Comparison of ENCODE assay signal across 8 mouse cellular contexts in genomic region chr10:127669170-127669569, GRCm38 (mm10). TPM values are rescaled to one million over a fixed set of nuclear protein-coding genes. Genes with fewer than 3 reads are reported as not detected.
DNase-seq lines count a peak whose midpoint lies in the region; ATAC-seq and TF ChIP-seq lines count a peak whose summit lies in the region.

No protein-coding gene starts in this region.

- peaks cover 22% of the 10 kb centered on the region for H3K79me3 ChIP-seq in C2C12 (ENCODE audit: low read depth)

- TF ChIP-seq CTCF in C2C12 (IDR thresholded peaks at IDR 0.05; ENCODE audit: control insufficient read depth, insufficient read depth, insufficient read length), result no peak
- no peak for TF ChIP-seq CTCF in hindbrain, postnatal 0 days (IDR thresholded peaks at IDR 0.05; ENCODE audit: low read depth)

- peak overlapping the region; percentile 3 for H3ac ChIP-seq in C2C12 (ENCODE audit: control insufficient read depth, insufficient read length, low read depth)

- no peak overlapping the region for H3K9ac ChIP-seq in hindbrain, embryonic 16.5 days (ENCODE audit: low read depth, low read length)
- H3K9ac ChIP-seq in hindbrain, postnatal 0 days (replicated peaks; ENCODE audit: low read length), result no peak overlapping the region

- H3K27ac ChIP-seq in hindbrain, embryonic 10.5 days, result peak overlapping the region; percentile 90
- no peak overlapping the region for H3K27ac ChIP-seq in hindbrain, embryonic 16.5 days (ENCODE audit: low read depth, low read length)
- no peak overlapping the region; the same call in 1 of the 2 replicates for H3K27ac ChIP-seq in hindbrain, postnatal 0 days

- 18% methylated on average over 7 of the region's 7 CpGs for WGBS in hindbrain, embryonic 10.5 days
- 18% methylated on average over 7 of the region's 7 CpGs for WGBS in hindbrain, embryonic 16.5 days
- 23% methylated on average over 7 of the region's 7 CpGs for WGBS in hindbrain, postnatal 0 days

- peak; percentile 12 for DNase-seq in hindbrain, embryonic 10.5 days (ENCODE audit: low spot score)
- peak; percentile 56 to 62 for DNase-seq in cerebellum, postnatal 25 days
- DNase-seq in hindbrain, postnatal 0 days (ENCODE audit: low spot score), result no peak
- DNase-seq in lung, postnatal 36 days, result peak; percentile 36
- DNase-seq in spleen, postnatal 14 days (ENCODE audit: low spot score in 2 of 2), result no peak
- no peak for DNase-seq in gastrocnemius, adult 18-20 months (ENCODE audit: low spot score)

- H3K4me1 ChIP-seq in hindbrain, embryonic 10.5 days (replicated peaks), result peaks cover 53% of the 10 kb centered on the region
- H3K4me1 ChIP-seq in hindbrain, embryonic 16.5 days (ENCODE audit: control insufficient read depth, insufficient read depth, low read depth, low read length), result peaks cover 15% of the 10 kb centered on the region; the same call in 1 of the 2 replicates
- H3K4me1 ChIP-seq in hindbrain, postnatal 0 days (ENCODE audit: insufficient read depth, low read length), result peaks cover 9% of the 10 kb centered on the region

- no peak for ATAC-seq in hindbrain, embryonic 16.5 days
- ATAC-seq in hindbrain, postnatal 0 days, result no peak

- H3K27me3 ChIP-seq in hindbrain, embryonic 10.5 days (ENCODE audit: insufficient read depth, poor library complexity, severe bottlenecking), result peaks cover 57% of the 10 kb centered on the region
- H3K27me3 ChIP-seq in hindbrain, embryonic 16.5 days (replicated peaks; ENCODE audit: control insufficient read depth, insufficient read depth, low read length), result peaks cover 19% of the 10 kb centered on the region
- H3K27me3 ChIP-seq in C2C12 (ENCODE audit: control insufficient read depth, insufficient read depth, insufficient read length), result no peaks in the 10 kb centered on the region
- H3K27me3 ChIP-seq in hindbrain, postnatal 0 days (ENCODE audit: insufficient read depth, low read length), result peaks cover 11% of the 10 kb centered on the region

- no peaks in the 10 kb centered on the region for H3K9me3 ChIP-seq in hindbrain, embryonic 10.5 days
- no peaks in the 10 kb centered on the region for H3K9me3 ChIP-seq in hindbrain, embryonic 16.5 days (ENCODE audit: control insufficient read depth, low read length)
- H3K9me3 ChIP-seq in hindbrain, postnatal 0 days (ENCODE audit: low read length), result no peaks in the 10 kb centered on the region

- H3K4me3 ChIP-seq in hindbrain, embryonic 10.5 days, result no peak overlapping the region
- H3K4me3 ChIP-seq in hindbrain, embryonic 16.5 days (ENCODE audit: low read length), result no peak overlapping the region
- peak overlapping the region; percentile 47 for H3K4me3 ChIP-seq in C2C12 (ENCODE audit: insufficient read depth, poor library complexity, severe bottlenecking)
- no peak overlapping the region for H3K4me3 ChIP-seq in hindbrain, postnatal 0 days (ENCODE audit: low read length)

- H3K36me3 ChIP-seq in hindbrain, embryonic 10.5 days, result 0 out of 2 replicates have a peak, but pooled peaks cover 4% of the 10 kb centered on the region
- no peaks in the 10 kb centered on the region for H3K36me3 ChIP-seq in hindbrain, embryonic 16.5 days (ENCODE audit: control insufficient read depth, insufficient read depth, low read length)
- peaks cover 14% of the 10 kb centered on the region for H3K36me3 ChIP-seq in C2C12 (ENCODE audit: control insufficient read depth, insufficient read depth)
- H3K36me3 ChIP-seq in hindbrain, postnatal 0 days (ENCODE audit: insufficient read depth, low read length), result no peaks in the 10 kb centered on the region

- peaks cover 23% of the 10 kb centered on the region for H3K79me2 ChIP-seq in C2C12 (ENCODE audit: control insufficient read depth, insufficient read depth)

- H3K4me2 ChIP-seq in hindbrain, embryonic 16.5 days (ENCODE audit: low read length), result no peak overlapping the region
- peak overlapping the region; percentile 90; the same call in 1 of the 2 replicates for H3K4me2 ChIP-seq in hindbrain, postnatal 0 days (ENCODE audit: low read depth, low read length)

TF ChIP-seq in C2C12, 6 proteins besides CTCF, POLR2A, EP300 and RAD21:
- no peak for TF ChIP-seq FOSL1 (IDR thresholded peaks at IDR 0.05; ENCODE audit: insufficient read depth, low read length, poor library complexity, severe bottlenecking)
- TF ChIP-seq CEBPB (IDR thresholded peaks at IDR 0.05; ENCODE audit: low read depth), result no peak
- TF ChIP-seq USF1 (IDR thresholded peaks at IDR 0.05; ENCODE audit: low read depth), result no peak

RNA-seq across cellular contexts. Expression of gene Nab2, which starts 0.8 kb away (rescaled TPM):
- 6.6 and 6.8 TPM in 2 replicates for polyA plus RNA-seq in hindbrain, embryonic 10.5 days (2016; fragmentation: Nextera tagmentation; extraction: Ambion mirVana)
- polyA plus RNA-seq in hindbrain, embryonic 16.5 days (2015; fragmentation: Nextera tagmentation; extraction: Ambion mirVana), result 2.2 and 3.2 TPM in 2 replicates
- polyA plus RNA-seq in C2C12 (2012; fragmentation: generic; extraction: Trizol), result 108 TPM
- total RNA-seq in hindbrain, postnatal 0 days (2014; rRNA removed), result 3.5 and 4.1 TPM in 2 replicates
- 1.1 and 1.6 TPM in 2 replicates for polyA plus RNA-seq in hindbrain, postnatal 0 days (2015; fragmentation: Nextera tagmentation; extraction: Ambion mirVana)
- 1 to 10 TPM; 3.4 to 3.5 TPM for total RNA-seq in gastrocnemius, adult 18-20 months (2021)

RNA-seq across cellular contexts. Expression of gene Nemp1, which starts 2.5 kb away (rescaled TPM):
- 7.7 and 10.2 TPM in 2 replicates for polyA plus RNA-seq in hindbrain, embryonic 10.5 days (2016; fragmentation: Nextera tagmentation; extraction: Ambion mirVana)
- polyA plus RNA-seq in hindbrain, embryonic 16.5 days (2015; fragmentation: Nextera tagmentation; extraction: Ambion mirVana), result 2.9 and 3.9 TPM in 2 replicates
- 6.8 TPM for polyA plus RNA-seq in C2C12 (2012; fragmentation: generic; extraction: Trizol)
- total RNA-seq in hindbrain, postnatal 0 days (2014; rRNA removed), result 2.8 and 4.1 TPM in 2 replicates
- polyA plus RNA-seq in hindbrain, postnatal 0 days (2015; fragmentation: Nextera tagmentation; extraction: Ambion mirVana), result 2.2 and 3.0 TPM in 2 replicates
- total RNA-seq in gastrocnemius, adult 18-20 months (2021), result 1 to 10 TPM; 2.5 to 2.7 TPM

RNA-seq across cellular contexts. Expression of gene Stat6, which starts 26.4 kb away (rescaled TPM):
- polyA plus RNA-seq in hindbrain, embryonic 10.5 days (2016; fragmentation: Nextera tagmentation; extraction: Ambion mirVana), result 8.9 and 9.5 TPM in 2 replicates
- 6.0 and 8.0 TPM in 2 replicates for polyA plus RNA-seq in hindbrain, embryonic 16.5 days (2015; fragmentation: Nextera tagmentation; extraction: Ambion mirVana)
- polyA plus RNA-seq in C2C12 (2012; fragmentation: generic; extraction: Trizol), result 0.26 TPM
- 5.3 and 9.5 TPM in 2 replicates for total RNA-seq in hindbrain, postnatal 0 days (2014; rRNA removed)
- 4.7 and 5.3 TPM in 2 replicates for polyA plus RNA-seq in hindbrain, postnatal 0 days (2015; fragmentation: Nextera tagmentation; extraction: Ambion mirVana)
- 10 to 100 TPM; 16.0 to 17.9 TPM for total RNA-seq in gastrocnemius, adult 18-20 months (2021)

RNA-seq across cellular contexts. Expression of gene Myo1a, which starts 35.8 kb away (rescaled TPM):
- polyA plus RNA-seq in hindbrain, embryonic 10.5 days (2016; fragmentation: Nextera tagmentation; extraction: Ambion mirVana), result 0.37 and 0.51 TPM in 2 replicates
- polyA plus RNA-seq in hindbrain, embryonic 16.5 days (2015; fragmentation: Nextera tagmentation; extraction: Ambion mirVana), result 0.52 and 0.73 TPM in 2 replicates
- 0.16 TPM for polyA plus RNA-seq in C2C12 (2012; fragmentation: generic; extraction: Trizol)
- 0.21 and 0.36 TPM in 2 replicates for total RNA-seq in hindbrain, postnatal 0 days (2014; rRNA removed)
- 0.50 and 0.53 TPM in 2 replicates for polyA plus RNA-seq in hindbrain, postnatal 0 days (2015; fragmentation: Nextera tagmentation; extraction: Ambion mirVana)
- total RNA-seq in gastrocnemius, adult 18-20 months (2021), result not detected

RNA-seq across cellular contexts. Expression of gene Lrp1, which starts 48.2 kb away (rescaled TPM):
- polyA plus RNA-seq in hindbrain, embryonic 10.5 days (2016; fragmentation: Nextera tagmentation; extraction: Ambion mirVana), result 55.7 and 71.7 TPM in 2 replicates
- polyA plus RNA-seq in hindbrain, embryonic 16.5 days (2015; fragmentation: Nextera tagmentation; extraction: Ambion mirVana), result 109 and 125 TPM in 2 replicates
- 190 TPM for polyA plus RNA-seq in C2C12 (2012; fragmentation: generic; extraction: Trizol)
- total RNA-seq in hindbrain, postnatal 0 days (2014; rRNA removed), result 245 TPM in 2 replicates
- polyA plus RNA-seq in hindbrain, postnatal 0 days (2015; fragmentation: Nextera tagmentation; extraction: Ambion mirVana), result 73.7 and 75.5 TPM in 2 replicates
- 10 to 100 TPM; 40.8 to 43.4 TPM for total RNA-seq in gastrocnemius, adult 18-20 months (2021)

Comparison
In these comparisons a context has a peak if more than half of its experiments do, and no peak if none do; other contexts are left out.
1. DNase-seq: peak in hindbrain, embryonic 10.5 days (single experiment), cerebellum, postnatal 25 days (2 of 2) and lung, postnatal 36 days (single experiment); none in hindbrain, postnatal 0 days (single experiment), spleen, postnatal 14 days (0 of 2) and gastrocnemius, adult 18-20 months (single experiment).
2. RNA of gene Nab2, which starts 0.8 kb away (polyA plus RNA-seq): 108 TPM in C2C12 (single experiment); 6.6 to 6.8 TPM in hindbrain, embryonic 10.5 days, 2.2 to 3.2 TPM in hindbrain, embryonic 16.5 days and 1.1 to 1.6 TPM in hindbrain, postnatal 0 days; every median in the first group is over 10 times any median in the second.